Comparison of ENCODE assay signal across 19 mouse cellular contexts in genomic region chr2:9885217-9885770, GRCm38 (mm10). TPM values are rescaled to one million over a fixed set of nuclear protein-coding genes. Genes with fewer than 3 reads are reported as not detected.
DNase-seq lines count a peak whose midpoint lies in the region; ATAC-seq and TF ChIP-seq lines count a peak whose summit lies in the region.
"Had no signal": no experiment of that assay in that cellular context is flagged by ENCODE, and none has a peak within 500 bp of the region (broad histone marks: within the 10 kb centered on the region; RNA-seq: fewer than 3 reads in every experiment).

No protein-coding gene starts in this region.

- peak overlapping the region; percentile 57 for H3K4me3 ChIP-seq in kidney, postnatal 0 days (replicated peaks; ENCODE audit: low read depth, low read length)
- H3K4me3 ChIP-seq in limb, embryonic 10.5 days: no peak overlapping the region
- H3K4me3 ChIP-seq: forebrain, embryonic 13.5 days had no signal

- H3K9me3 ChIP-seq in kidney, postnatal 0 days (replicated peaks; ENCODE audit: low read length): no peaks in the 10 kb centered on the region
- H3K9me3 ChIP-seq in limb, embryonic 10.5 days (replicated peaks): no peaks in the 10 kb centered on the region
- H3K9me3 ChIP-seq: forebrain, embryonic 13.5 days had no signal

- 11% methylated on average over 14 of the region's 14 CpGs for WGBS in kidney, postnatal 0 days
- 4% methylated on average over 14 of the region's 14 CpGs for WGBS in limb, embryonic 10.5 days

- ATAC-seq in kidney, postnatal 0 days (replicated peaks; ENCODE audit: low FRiP score, low read depth): no peak
- ATAC-seq: forebrain, embryonic 13.5 days had no signal

- peak overlapping the region; percentile 53; the same call in 1 of the 2 replicates for H3K9ac ChIP-seq in kidney, postnatal 0 days (ENCODE audit: low read depth, low read length)
- H3K9ac ChIP-seq: forebrain, embryonic 13.5 days; liver, embryonic 14.5 days had no signal

- peak overlapping the region; percentile 57; the same call in 1 of the 2 replicates for H3K27ac ChIP-seq in kidney, postnatal 0 days
- H3K27ac ChIP-seq in limb, embryonic 10.5 days: no peak overlapping the region
- H3K27ac ChIP-seq: forebrain, embryonic 13.5 days; liver, embryonic 14.5 days had no signal

- peak overlapping the region; percentile 91 for H3K4me2 ChIP-seq in kidney, postnatal 0 days (ENCODE audit: low read length)
- H3K4me2 ChIP-seq: forebrain, embryonic 13.5 days had no signal

- intact Hi-C loops in gastrocnemius, postnatal 14 days (cut with DNase I; ENCODE audit: low total_unique reads): no loop called here

- DNase-seq in cerebellum, postnatal 25 days: peak; percentile 25 to 28
- no peak for DNase-seq in cerebellum, adult 9-11 months
- DNase-seq in kidney, postnatal 0 days (ENCODE audit: low spot score): no peak
- DNase-seq in kidney, postnatal 10 days: no peak
- DNase-seq in limb, embryonic 10.5 days (ENCODE audit: low spot score): peak; percentile 48
- peak; percentile 10 for DNase-seq in naive thymus-derived CD4-positive, alpha-beta T cell, adult 2 months (ENCODE audit: low read depth)
- DNase-seq in gastrocnemius, postnatal 14 days: no peak
- no peak for DNase-seq in adrenal gland, adult 8-10 months
- DNase-seq: cerebellum, adult 11-12 months; kidney, adult 18-20 months; layer of hippocampus, adult 9-11 months; left cerebral cortex, postnatal 4 days; lung, postnatal 14 days; right cerebral cortex, postnatal 25 days had no signal

- H3K36me3 ChIP-seq in kidney, postnatal 0 days (ENCODE audit: insufficient read depth, low read length): no peaks in the 10 kb centered on the region
- no peaks in the 10 kb centered on the region for H3K36me3 ChIP-seq in limb, embryonic 10.5 days

- peaks cover 70% of the 10 kb centered on the region for H3K27me3 ChIP-seq in kidney, postnatal 0 days (ENCODE audit: insufficient read depth, low read length)
- H3K27me3 ChIP-seq in limb, embryonic 10.5 days (ENCODE audit: low read depth, poor library complexity, severe bottlenecking): peaks cover 100% of the 10 kb centered on the region

- H3K4me1 ChIP-seq in kidney, postnatal 0 days (replicated peaks; ENCODE audit: insufficient read depth, low read length): peaks cover 4% of the 10 kb centered on the region; the same call in 1 of the 2 replicates
- peaks cover 61% of the 10 kb centered on the region for H3K4me1 ChIP-seq in limb, embryonic 10.5 days

- TF ChIP-seq CTCF in kidney, postnatal 0 days (IDR thresholded peaks at IDR 0.05; ENCODE audit: low read depth): no peak

RNA-seq across cellular contexts. Expression of gene 9230102O04Rik, which starts 4.0 kb away (rescaled TPM):
- polyA plus RNA-seq in kidney, postnatal 0 days (2015; fragmentation: Nextera tagmentation; extraction: Ambion mirVana): 12.5 and 18.7 TPM in 2 replicates
- 0.39 TPM in 1 of 2 replicates, not detected in the other for polyA plus RNA-seq in limb, embryonic 10.5 days (2016; fragmentation: Nextera tagmentation; extraction: Ambion mirVana)
- total RNA-seq in gastrocnemius, postnatal 14 days (2021): not detected
- not detected for total RNA-seq in adrenal gland, adult 8-10 months (2022)
- total RNA-seq: gastrocnemius, adult 18-20 months; heart, adult 18-20 months; left cerebral cortex, postnatal 4 days had no signal
- polyA plus RNA-seq: forebrain, embryonic 13.5 days; heart, embryonic 16.5 days; liver, embryonic 14.5 days had no signal

RNA-seq across cellular contexts. Expression of gene 4930412O13Rik, which starts 4.2 kb away (rescaled TPM):
- 3.3 and 5.0 TPM in 2 replicates for polyA plus RNA-seq in kidney, postnatal 0 days (2015; fragmentation: Nextera tagmentation; extraction: Ambion mirVana)
- 0.46 and 0.55 TPM in 2 replicates for polyA plus RNA-seq in limb, embryonic 10.5 days (2016; fragmentation: Nextera tagmentation; extraction: Ambion mirVana)
- total RNA-seq in gastrocnemius, postnatal 14 days (2021): not detected
- 1 to 10 TPM in 3 of 4 experiments, under 1 TPM in 1; 0.78 to 3.3 (median 2.8) TPM for total RNA-seq in adrenal gland, adult 8-10 months (2022)
- total RNA-seq: gastrocnemius, adult 18-20 months; heart, adult 18-20 months; left cerebral cortex, postnatal 4 days had no signal
- polyA plus RNA-seq: forebrain, embryonic 13.5 days; heart, embryonic 16.5 days; liver, embryonic 14.5 days had no signal

RNA-seq across cellular contexts. Expression of gene Gata3, which starts 4.5 kb away (rescaled TPM):
- 95.1 and 99.1 TPM in 2 replicates for polyA plus RNA-seq in kidney, postnatal 0 days (2015; fragmentation: Nextera tagmentation; extraction: Ambion mirVana)
- polyA plus RNA-seq in limb, embryonic 10.5 days (2016; fragmentation: Nextera tagmentation; extraction: Ambion mirVana): 6.3 and 6.5 TPM in 2 replicates
- total RNA-seq in gastrocnemius, postnatal 14 days (2021): under 1 TPM; 0.31 to 0.55 TPM
- 10 to 100 TPM; 22.3 to 43.4 (median 32.2) TPM for total RNA-seq in adrenal gland, adult 8-10 months (2022)

Comparison
In these comparisons a context has a peak if more than half of its experiments do, and no peak if none do; other contexts are left out.
1. DNase-seq: peak in cerebellum, postnatal 25 days (2 of 2), limb, embryonic 10.5 days (single experiment) and naive thymus-derived CD4-positive, alpha-beta T cell, adult 2 months (single experiment); none in cerebellum, adult 9-11 months (single experiment), kidney, postnatal 0 days (single experiment), kidney, postnatal 10 days (single experiment), gastrocnemius, postnatal 14 days (single experiment) and adrenal gland, adult 8-10 months (single experiment).
2. RNA of gene Gata3, which starts 4.5 kb away (total RNA-seq): 22.3 to 43.4 TPM in adrenal gland, adult 8-10 months; 0.31 to 0.55 TPM in gastrocnemius, postnatal 14 days; every median in the first group is over 10 times any median in the second.